Mouse (Mus musculus) testis, adult 2 months (tissue): Measurements from ENCODE around the gene Foxp1. TPM values are rescaled to one million over a fixed set of nuclear protein-coding genes. Genes with fewer than 3 reads are reported as not detected.

Source experiments
- H3K27ac ChIP-seq: fragments of 200-500 bp; 2 replicates; pipeline ENCODE4 v1.5.1; 2012; ENCODE audit warnings: low read depth, low read length; ENCODE audit not compliant: control insufficient read depth, insufficient read depth
- H3K27me3 ChIP-seq: fragments of 200-500 bp; 2 replicates; pipeline ENCODE4 v1.6.1; 2012; ENCODE audit warnings: mild to moderate bottlenecking, low read length, moderate library complexity; ENCODE audit not compliant: control insufficient read depth, insufficient read depth
- H3K36me3 ChIP-seq: fragments of 200-500 bp; 2 replicates; pipeline ENCODE4 v1.6.1; 2012; ENCODE audit warnings: mild to moderate bottlenecking, low read length; ENCODE audit not compliant: control insufficient read depth, insufficient read depth
- H3K4me1 ChIP-seq: fragments of 200-500 bp; 2 replicates; pipeline ENCODE4 v1.6.1; 2012; ENCODE audit warnings: low read length; ENCODE audit not compliant: control insufficient read depth, insufficient read depth
- H3K4me3 ChIP-seq: fragments of 200-500 bp; 2 replicates; pipeline ENCODE4 v1.5.1; 2012; ENCODE audit warnings: low read depth, mild to moderate bottlenecking, low read length, moderate library complexity, mixed read lengths; ENCODE audit not compliant: control insufficient read depth
- CTCF ChIP-seq: fragments of 200-500 bp; IDR thresholded peaks from 2 replicates; pipeline ENCODE4 v1.5.1; 2012; ENCODE audit warnings: low read depth, mild to moderate bottlenecking, inconsistent platforms, low read length, moderate library complexity; ENCODE audit not compliant: control insufficient read depth, insufficient read depth, insufficient replicate concordance
- POLR2A ChIP-seq: fragments of 200-500 bp; IDR thresholded peaks from 2 replicates; pipeline ENCODE4 v1.6.1; 2012; ENCODE audit warnings: low read depth, mild to moderate bottlenecking, inconsistent platforms, low read length, moderate library complexity; ENCODE audit not compliant: control insufficient read depth
- polyA plus RNA-seq: library from polyadenylated mRNA; depleted of rRNA; stranded (reverse); fragments of >200 nt; gene quantifications from 2 replicates; pipeline ENCODE4 v1.2.3, GENCODE M21; 2012

Gene Foxp1
- polyA plus RNA-seq, 1 experiment: 34.8 TPM

DNA sequence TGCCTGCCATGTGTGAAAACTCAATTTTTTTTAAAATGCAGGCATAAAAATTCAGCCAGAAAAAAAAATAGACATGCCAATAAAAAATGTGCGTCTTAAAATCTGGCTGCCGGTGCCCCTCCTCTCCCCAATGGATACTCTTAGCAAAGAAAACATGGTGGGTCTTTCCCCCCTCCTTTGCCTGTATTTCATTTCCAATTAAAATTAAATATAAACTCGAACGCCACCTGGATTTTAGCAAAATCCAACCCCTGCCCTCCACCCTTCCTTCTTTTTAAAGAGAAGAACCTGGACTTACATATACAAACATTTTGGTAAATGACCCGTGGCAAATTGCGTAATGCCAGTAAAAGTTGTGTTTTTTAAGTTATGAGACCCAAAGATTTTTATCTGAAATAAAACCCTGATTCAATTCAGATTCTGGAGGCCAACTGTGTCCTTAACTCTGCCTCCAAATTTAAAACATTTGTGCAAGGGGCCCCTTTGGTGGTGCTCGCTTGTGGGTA lies 376.1 kb downstream of the Foxp1 start:
- Histone ChIP-seq H3K36me3 (no peaks in the 10 kb centered on the region), H3K27ac (no peak overlapping the region), H3K27me3 (no peaks in the 10 kb centered on the region), H3K4me3 (no peak overlapping the region), H3K4me1 (no peaks in the 10 kb centered on the region)
- TF ChIP-seq POLR2A: no peak
- TF ChIP-seq CTCF: no peak

DNA sequence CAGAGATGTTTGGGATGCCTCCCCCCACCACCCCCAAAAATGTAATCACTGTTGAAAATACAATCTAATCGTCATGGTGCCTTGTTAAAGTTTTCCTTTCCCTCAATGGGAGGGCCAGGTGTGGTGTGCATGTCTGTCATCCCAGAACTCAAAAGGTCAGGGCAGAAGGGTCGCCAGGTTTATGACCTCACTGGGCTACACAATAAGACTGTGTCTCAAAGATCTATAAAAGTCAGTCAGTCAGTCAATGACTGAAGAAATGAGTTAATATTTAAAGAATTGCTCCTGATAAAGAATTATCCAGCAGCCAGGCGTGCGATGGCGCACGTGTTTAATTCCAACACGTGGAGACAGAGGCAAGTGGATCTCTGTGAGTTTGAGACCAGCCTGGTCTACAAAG lies 377.5 kb downstream of the Foxp1 start:
- no peaks in the 10 kb centered on the region for H3K36me3 ChIP-seq
- TF ChIP-seq POLR2A: no peak
- no peak for TF ChIP-seq CTCF
- H3K27ac ChIP-seq: no peak overlapping the region
- H3K4me3 ChIP-seq: no peak overlapping the region
- no peaks in the 10 kb centered on the region for H3K27me3 ChIP-seq
- no peaks in the 10 kb centered on the region for H3K4me1 ChIP-seq

DNA sequence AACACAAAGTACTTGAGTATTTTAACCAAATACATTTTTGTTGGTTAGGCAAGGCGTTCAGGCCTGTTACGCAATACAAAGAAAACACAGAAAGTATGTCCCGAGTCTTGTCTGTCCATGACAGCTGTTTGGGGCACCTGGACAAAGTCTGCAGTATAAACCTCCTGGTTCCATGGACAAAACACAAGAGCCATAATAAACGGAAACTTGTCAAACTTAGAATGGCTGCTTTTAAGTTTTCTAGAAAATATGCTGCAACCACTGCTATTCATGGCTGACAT lies 378.8 kb downstream of the Foxp1 start:
- H3K4me1 ChIP-seq: no peaks in the 10 kb centered on the region
- H3K36me3 ChIP-seq: no peaks in the 10 kb centered on the region
- H3K27ac ChIP-seq: no peak overlapping the region
- H3K27me3 ChIP-seq: no peaks in the 10 kb centered on the region
- no peak for TF ChIP-seq POLR2A
- TF ChIP-seq CTCF: no peak
- no peak overlapping the region for H3K4me3 ChIP-seq

DNA sequence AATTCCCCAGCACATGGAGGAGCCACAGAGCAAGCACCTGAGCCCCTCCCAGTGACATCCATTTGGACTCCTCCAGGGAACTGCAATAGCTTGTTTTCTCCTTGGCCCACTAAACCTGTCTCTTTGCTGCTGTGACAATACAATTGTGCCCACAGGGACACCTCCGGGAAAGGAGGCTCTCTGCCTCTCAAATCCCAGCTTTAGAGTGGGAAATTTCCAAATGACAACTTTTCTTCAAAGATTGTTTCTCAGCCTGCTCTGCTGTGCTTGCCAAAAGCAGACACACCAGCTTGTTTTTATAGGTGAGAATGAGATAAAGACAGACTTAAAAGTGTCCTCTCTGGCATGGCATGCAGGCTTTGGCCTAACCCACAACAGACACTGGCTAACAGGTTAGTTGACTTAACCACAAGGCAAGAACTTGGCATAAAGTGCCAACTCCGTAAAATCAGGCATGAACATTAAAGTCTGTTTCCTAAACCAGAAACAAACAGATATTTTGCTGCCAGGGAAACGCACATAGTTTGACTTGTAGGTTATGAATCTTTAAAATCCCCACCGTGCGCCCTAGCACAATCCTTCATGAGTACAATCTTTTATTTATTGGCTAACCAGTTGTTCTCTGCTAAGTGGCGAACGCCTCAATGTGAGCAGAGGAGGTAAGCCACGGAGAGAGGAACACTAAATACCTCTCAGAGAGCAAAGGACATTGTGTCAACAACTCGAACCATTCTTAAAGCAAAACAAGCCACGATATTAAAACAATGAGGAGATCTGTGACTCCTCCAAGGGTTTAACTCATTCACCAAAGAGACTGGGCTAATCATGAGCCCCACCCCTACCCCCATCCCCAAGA lies 379.4 kb downstream of the Foxp1 start:
- Histone ChIP-seq H3K27ac (no peak overlapping the region), H3K27me3 (no peaks in the 10 kb centered on the region), H3K36me3 (no peaks in the 10 kb centered on the region), H3K4me1 (no peaks in the 10 kb centered on the region), H3K4me3 (no peak overlapping the region)
- TF ChIP-seq CTCF (no peak), POLR2A (no peak)

DNA sequence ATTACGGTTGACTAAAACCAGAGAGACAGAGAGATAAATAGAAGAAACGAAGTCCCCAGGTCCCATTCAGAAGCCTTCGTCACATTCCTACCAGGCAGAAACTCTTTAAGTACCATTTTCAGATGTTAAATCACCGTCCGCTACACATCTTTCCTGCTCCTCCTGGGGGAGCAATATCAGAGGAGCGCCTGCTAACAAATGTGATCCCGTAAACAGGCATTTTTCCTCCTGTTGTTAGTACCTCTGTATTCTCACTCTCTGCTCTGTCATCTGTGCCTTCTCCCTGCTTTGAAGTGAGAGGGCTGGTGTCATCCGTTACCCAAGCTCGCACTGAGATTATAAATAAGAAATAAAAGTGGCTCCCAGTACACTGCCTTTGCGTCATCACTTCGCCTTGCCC lies 384.5 kb downstream of the Foxp1 start:
- Histone ChIP-seq H3K27me3 (no peaks in the 10 kb centered on the region), H3K4me1 (no peaks in the 10 kb centered on the region), H3K36me3 (no peaks in the 10 kb centered on the region), H3K4me3 (no peak overlapping the region), H3K27ac (no peak overlapping the region)
- TF ChIP-seq CTCF (no peak), POLR2A (no peak)

DNA sequence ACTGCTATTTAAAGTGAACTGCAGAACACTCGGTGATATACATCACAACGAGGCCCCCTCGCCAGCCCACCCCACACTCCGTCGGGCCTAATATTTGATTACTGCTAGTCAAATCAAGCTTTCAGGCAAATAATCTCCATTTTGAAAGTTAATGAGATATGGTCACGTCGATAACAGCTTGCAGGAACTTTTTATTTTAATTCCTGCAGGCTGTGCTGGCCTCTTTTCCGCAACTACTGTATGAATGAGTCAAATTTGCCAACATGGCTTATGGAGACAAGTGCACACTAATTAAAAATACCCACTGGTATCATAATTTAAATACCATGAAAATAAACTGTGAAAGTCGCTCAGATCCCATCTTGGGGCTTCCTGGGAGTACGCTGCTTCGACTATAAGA lies 385.4 kb downstream of the Foxp1 start:
- H3K4me1 ChIP-seq: no peaks in the 10 kb centered on the region
- no peak overlapping the region for H3K4me3 ChIP-seq
- no peak overlapping the region for H3K27ac ChIP-seq
- no peaks in the 10 kb centered on the region for H3K36me3 ChIP-seq
- no peaks in the 10 kb centered on the region for H3K27me3 ChIP-seq
- TF ChIP-seq POLR2A (no peak), CTCF (no peak)

DNA sequence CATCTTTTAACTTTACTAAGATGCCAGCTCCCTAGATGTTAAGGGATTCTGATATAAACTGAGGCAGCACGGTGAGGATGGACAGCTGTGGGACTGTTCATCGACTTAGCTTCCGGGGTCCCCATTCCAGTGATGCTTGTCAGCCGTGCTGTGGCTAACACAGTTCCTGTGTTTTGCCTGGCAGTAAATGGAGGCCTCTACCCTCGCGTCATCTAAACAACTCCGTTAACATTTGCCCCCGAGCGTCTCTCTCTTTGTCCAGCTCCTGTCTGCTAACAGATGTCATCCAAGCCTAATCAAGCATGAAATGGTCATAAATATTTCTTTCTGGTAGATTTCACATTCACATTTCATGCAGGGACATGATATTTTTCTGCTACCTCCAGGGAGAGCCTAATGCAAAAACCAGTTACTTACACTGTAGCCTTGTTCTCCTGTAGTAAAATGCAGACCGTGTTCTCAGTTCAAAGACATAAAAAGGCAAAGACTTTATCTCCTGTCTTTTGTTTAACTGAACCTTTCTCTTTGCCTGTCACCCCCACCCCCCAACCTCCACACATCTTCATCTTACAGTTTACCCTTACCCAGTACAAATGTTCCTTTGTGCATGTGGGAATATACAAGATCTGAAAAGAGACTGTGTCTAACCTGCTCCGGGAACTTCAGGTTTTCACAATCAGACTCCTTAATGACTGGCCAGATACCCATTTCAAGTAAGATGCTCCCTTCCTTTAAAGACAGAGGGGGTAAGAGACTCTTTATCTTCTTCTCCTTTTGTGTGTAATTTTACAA lies 386.4 kb downstream of the Foxp1 start:
- Histone ChIP-seq H3K4me3 (no peak overlapping the region), H3K36me3 (no peaks in the 10 kb centered on the region), H3K27me3 (no peaks in the 10 kb centered on the region), H3K27ac (no peak overlapping the region), H3K4me1 (0 out of 2 replicates have a peak, but pooled peaks cover 1% of the 10 kb centered on the region)
- no peak for TF ChIP-seq CTCF
- no peak for TF ChIP-seq POLR2A

DNA sequence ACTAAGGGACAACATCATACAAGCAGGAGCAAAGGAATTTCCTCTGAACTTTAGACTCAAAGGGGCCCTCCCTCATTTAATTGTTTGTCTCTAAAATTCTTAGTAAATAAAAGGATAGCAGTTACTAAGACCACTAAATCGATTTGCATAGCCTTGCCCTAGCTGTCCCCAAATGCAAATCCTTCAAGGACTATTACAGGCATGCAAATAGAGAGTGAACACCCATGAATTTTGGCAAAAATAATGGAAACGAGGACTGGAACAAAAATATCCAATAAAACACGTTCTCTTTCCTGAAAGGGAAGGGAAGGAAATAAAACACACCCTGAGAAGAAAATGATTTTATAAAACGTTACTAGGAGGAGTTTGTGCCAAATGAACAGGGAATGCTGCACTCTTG lies 390.7 kb downstream of the Foxp1 start:
- no peak overlapping the region for H3K27ac ChIP-seq
- no peaks in the 10 kb centered on the region for H3K27me3 ChIP-seq
- no peak for TF ChIP-seq POLR2A
- H3K4me1 ChIP-seq: 0 out of 2 replicates have a peak, but pooled peaks cover 2% of the 10 kb centered on the region
- H3K4me3 ChIP-seq: no peak overlapping the region
- H3K36me3 ChIP-seq: no peaks in the 10 kb centered on the region
